Mouse (Mus musculus) ES-Bruce4 (cell line): ENCODE measurements at regions not wholly inside any gene's neighbourhood (a gene's known extent, or its start where the extent isn't known, plus 50 kb on each side); places are given as distances from the start of the nearest gene placed in this dataset.

Experiments used
- CTCF ChIP-seq: IDR thresholded peaks from one replicate; pipeline ENCODE4 v1.8.1; 2011; ENCODE audit warnings: low read depth, low read length
- POLR2A ChIP-seq: IDR thresholded peaks from one replicate; pipeline ENCODE4 v1.8.1; 2011; ENCODE audit warnings: low read length; ENCODE audit not compliant: insufficient read depth

DNA sequence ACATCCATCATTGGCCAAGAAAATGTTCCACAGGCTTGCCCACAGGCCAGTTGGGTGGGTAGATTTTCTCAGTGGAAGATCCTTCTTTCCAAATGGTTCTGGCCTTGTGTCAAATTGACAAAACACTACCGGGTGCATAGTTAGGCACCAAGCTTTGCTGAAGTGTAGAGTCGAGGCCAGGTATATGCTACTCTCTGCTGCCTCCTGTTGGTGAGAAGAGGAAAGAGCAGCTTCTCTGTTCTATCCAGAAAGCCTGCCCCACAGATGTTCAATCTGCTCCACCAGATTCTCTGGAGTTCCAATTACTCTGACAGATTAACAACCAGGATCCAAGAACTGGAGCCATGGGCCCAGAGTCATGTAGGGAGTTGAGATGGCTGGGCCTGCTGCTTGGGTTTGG is 154.4 kb upstream of the Usp24 start:
- TF ChIP-seq POLR2A, result no peak
- TF ChIP-seq CTCF, result peak; percentile 10
